Mouse (Mus musculus): Measurements from ENCODE around the gene Best1. TPM values are rescaled to one million over a fixed set of nuclear protein-coding genes. Genes with fewer than 3 reads are reported as not detected.
A peak's percentile ranks its signal among the peaks of the same experiment; 100 is the strongest.

Best1 gene
- polyA plus RNA-seq, 1 experiment from 2014 or later = 1.1 TPM

DNA sequence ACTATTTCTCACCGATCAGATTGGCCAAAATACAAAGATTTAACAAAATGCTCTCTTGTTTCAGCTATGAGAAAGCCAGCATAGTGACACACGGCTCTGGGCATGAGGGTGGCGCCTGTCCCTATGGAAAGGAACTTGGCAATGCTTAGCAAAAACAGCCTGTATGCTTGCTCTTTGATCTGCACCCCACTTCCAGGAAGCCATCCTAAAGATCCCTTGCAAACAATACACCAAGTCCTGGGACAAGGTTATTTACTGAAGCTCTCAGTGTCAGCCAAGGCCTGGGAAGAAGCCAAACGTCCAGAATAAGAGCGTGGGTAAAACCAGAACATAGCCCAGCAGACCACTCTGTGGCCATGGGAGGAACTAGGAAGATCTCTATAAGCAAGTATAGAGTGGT, 40.7 kb downstream of the Best1 start:
- no peak overlapping the region for H3K9ac ChIP-seq (ENCODE audit: low read length)
- H3K9me3 ChIP-seq (ENCODE audit: control insufficient read depth, low read length) = no peaks in the 10 kb centered on the region
- peaks cover 2% of the 10 kb centered on the region; the same call in 1 of the 2 replicates for H3K4me1 ChIP-seq (replicated peaks; ENCODE audit: control insufficient read depth, insufficient read depth, low read length)
- no peaks in the 10 kb centered on the region for H3K27me3 ChIP-seq (ENCODE audit: control insufficient read depth, insufficient read depth, low read depth, low read length)
- H3K27ac ChIP-seq (ENCODE audit: low read length) = no peak overlapping the region
- H3K4me2 ChIP-seq (ENCODE audit: low read depth, low read length) = no peak overlapping the region
- ATAC-seq (ENCODE audit: low read depth) = no peak; the same call in 1 of the 2 replicates
- H3K36me3 ChIP-seq (ENCODE audit: control insufficient read depth, insufficient read depth, low read length) = no peaks in the 10 kb centered on the region
- WGBS = 55% methylated on average over 5 of the region's 5 CpGs
- H3K4me3 ChIP-seq (ENCODE audit: low read length) = no peak overlapping the region

DNA sequence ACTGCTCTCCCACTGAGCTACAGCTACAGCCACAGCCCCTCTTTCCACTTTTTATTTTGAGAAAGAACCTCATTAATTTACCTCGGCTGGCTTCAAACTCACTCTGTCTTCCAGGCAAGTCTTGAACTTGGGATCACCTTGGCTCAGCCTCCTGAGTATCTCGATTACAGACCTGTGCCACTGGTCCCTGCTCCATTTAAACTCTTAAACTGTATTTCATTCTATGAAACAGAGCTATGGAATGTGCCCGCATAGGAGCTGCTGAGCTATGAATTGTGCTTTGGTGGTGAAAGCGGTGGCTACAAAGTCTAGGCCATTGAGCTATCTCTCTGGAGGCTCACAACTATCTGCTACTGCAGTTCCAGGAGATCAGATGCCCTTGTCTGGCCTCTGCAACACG, 43.5 kb downstream of the Best1 start:
- Histone ChIP-seq H3K4me1 (replicated peaks; ENCODE audit: control insufficient read depth, insufficient read depth, low read length) (peaks cover 17% of the 10 kb centered on the region), H3K27me3 (ENCODE audit: control insufficient read depth, insufficient read depth, low read depth, low read length) (no peaks in the 10 kb centered on the region), H3K4me3 (ENCODE audit: low read length) (no peak overlapping the region), H3K27ac (ENCODE audit: low read length) (no peak overlapping the region), H3K36me3 (ENCODE audit: control insufficient read depth, insufficient read depth, low read length) (no peaks in the 10 kb centered on the region), H3K9me3 (ENCODE audit: control insufficient read depth, low read length) (no peaks in the 10 kb centered on the region), H3K4me2 (ENCODE audit: low read depth, low read length) (no peak overlapping the region), H3K9ac (ENCODE audit: low read length) (no peak overlapping the region)
- 78% methylated on average over 5 of the region's 5 CpGs for WGBS
- ATAC-seq (ENCODE audit: low read depth) = no peak

DNA sequence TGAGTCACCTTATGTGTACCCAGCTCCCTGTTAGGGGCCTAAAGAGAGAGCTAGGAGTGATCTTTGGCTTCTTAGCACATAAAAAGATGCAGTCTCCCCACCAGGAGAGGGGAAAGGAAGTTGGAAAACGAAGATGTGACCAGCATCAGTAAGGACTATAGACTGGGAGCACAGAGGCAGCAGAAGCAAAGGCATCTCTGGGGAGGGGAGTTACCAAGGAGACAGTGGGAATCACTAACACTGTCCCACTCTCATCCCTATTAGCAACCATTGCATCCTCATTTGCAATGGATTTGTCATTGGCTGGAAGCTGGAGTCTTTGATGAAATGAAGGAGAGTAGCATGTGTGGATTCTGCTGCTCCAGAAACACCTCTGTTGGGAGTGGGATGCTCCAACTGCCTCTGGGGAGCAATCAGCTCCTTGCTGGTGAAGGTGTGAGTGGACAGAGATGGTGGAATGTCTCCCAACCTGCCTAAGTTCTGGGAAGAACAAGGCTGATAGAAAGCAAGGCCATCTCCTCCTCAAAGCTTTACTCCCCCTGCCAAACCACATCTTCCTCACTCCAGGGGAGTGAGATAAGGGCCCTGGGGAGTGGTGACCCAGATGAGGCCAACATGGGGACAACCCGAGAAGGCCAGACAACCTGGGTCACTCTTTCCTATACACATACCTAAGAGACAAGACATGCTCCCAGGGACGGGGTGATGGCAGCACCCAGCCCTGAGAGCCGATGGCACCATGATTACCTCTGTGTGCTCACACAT, 44.6 kb downstream of the Best1 start:
- 72% methylated on average over 4 of the region's 4 CpGs for WGBS
- Histone ChIP-seq H3K9ac (ENCODE audit: low read length) (no peak overlapping the region), H3K9me3 (ENCODE audit: control insufficient read depth, low read length) (no peaks in the 10 kb centered on the region), H3K4me2 (ENCODE audit: low read depth, low read length) (no peak overlapping the region), H3K36me3 (ENCODE audit: control insufficient read depth, insufficient read depth, low read length) (no peaks in the 10 kb centered on the region), H3K4me3 (ENCODE audit: low read length) (no peak overlapping the region), H3K27me3 (ENCODE audit: control insufficient read depth, insufficient read depth, low read depth, low read length) (no peaks in the 10 kb centered on the region), H3K4me1 (replicated peaks; ENCODE audit: control insufficient read depth, insufficient read depth, low read length) (peaks cover 17% of the 10 kb centered on the region), H3K27ac (ENCODE audit: low read length) (no peak overlapping the region)
- ATAC-seq (ENCODE audit: low read depth) = no peak

GRCm38 (mm10) chr19:9955438-9955837, 46.0 kb downstream of the Best1 start:
- no peaks in the 10 kb centered on the region for H3K27me3 ChIP-seq (ENCODE audit: control insufficient read depth, insufficient read depth, low read depth, low read length)
- 56% methylated on average over 1 of the region's 1 CpGs for WGBS
- H3K9me3 ChIP-seq (ENCODE audit: control insufficient read depth, low read length) = no peaks in the 10 kb centered on the region
- peak overlapping the region; percentile 96 for H3K27ac ChIP-seq (ENCODE audit: low read length)
- no peaks in the 10 kb centered on the region for H3K36me3 ChIP-seq (ENCODE audit: control insufficient read depth, insufficient read depth, low read length)
- H3K4me3 ChIP-seq (ENCODE audit: low read length) = no peak overlapping the region
- peaks cover 17% of the 10 kb centered on the region for H3K4me1 ChIP-seq (replicated peaks; ENCODE audit: control insufficient read depth, insufficient read depth, low read length)
- H3K9ac ChIP-seq (ENCODE audit: low read length) = no peak overlapping the region
- no peak overlapping the region; the same call in 1 of the 2 replicates for H3K4me2 ChIP-seq (ENCODE audit: low read depth, low read length)
- no peak for ATAC-seq (ENCODE audit: low read depth)

DNA sequence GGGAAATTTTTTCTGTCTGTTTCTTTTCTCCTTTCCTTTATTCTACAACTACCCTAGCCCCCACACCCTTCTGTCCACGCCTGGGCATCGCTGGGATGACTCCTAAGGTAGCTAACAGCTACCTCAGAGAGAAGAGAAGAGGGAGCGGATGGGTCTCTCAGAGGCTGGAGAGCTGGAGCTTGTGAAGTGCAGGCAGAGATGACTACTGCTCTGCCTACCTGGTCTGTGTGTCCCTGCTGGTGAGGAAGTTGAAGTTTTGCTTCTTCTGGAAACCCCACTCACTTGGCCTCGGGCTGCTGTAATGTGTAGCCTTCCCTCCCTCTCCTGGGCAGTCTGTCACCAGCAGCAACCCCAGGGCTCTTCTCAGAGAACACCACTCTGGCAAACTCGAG, 46.6 kb downstream of the Best1 start:
- peak; percentile 77 for ATAC-seq (ENCODE audit: low read depth)
- Histone ChIP-seq H3K36me3 (ENCODE audit: control insufficient read depth, insufficient read depth, low read length) (no peaks in the 10 kb centered on the region), H3K9me3 (ENCODE audit: control insufficient read depth, low read length) (peaks cover 2% of the 10 kb centered on the region; the same call in 1 of the 2 replicates), H3K4me1 (replicated peaks; ENCODE audit: control insufficient read depth, insufficient read depth, low read length) (peaks cover 17% of the 10 kb centered on the region), H3K4me2 (ENCODE audit: low read depth, low read length) (peak overlapping the region; percentile 52), H3K27ac (ENCODE audit: low read length) (peak overlapping the region; percentile 96), H3K9ac (ENCODE audit: low read length) (peak overlapping the region; percentile 62), H3K27me3 (ENCODE audit: control insufficient read depth, insufficient read depth, low read depth, low read length) (no peaks in the 10 kb centered on the region), H3K4me3 (ENCODE audit: low read length) (peak overlapping the region; percentile 36)
- WGBS = 20% methylated on average over 5 of the region's 5 CpGs

DNA sequence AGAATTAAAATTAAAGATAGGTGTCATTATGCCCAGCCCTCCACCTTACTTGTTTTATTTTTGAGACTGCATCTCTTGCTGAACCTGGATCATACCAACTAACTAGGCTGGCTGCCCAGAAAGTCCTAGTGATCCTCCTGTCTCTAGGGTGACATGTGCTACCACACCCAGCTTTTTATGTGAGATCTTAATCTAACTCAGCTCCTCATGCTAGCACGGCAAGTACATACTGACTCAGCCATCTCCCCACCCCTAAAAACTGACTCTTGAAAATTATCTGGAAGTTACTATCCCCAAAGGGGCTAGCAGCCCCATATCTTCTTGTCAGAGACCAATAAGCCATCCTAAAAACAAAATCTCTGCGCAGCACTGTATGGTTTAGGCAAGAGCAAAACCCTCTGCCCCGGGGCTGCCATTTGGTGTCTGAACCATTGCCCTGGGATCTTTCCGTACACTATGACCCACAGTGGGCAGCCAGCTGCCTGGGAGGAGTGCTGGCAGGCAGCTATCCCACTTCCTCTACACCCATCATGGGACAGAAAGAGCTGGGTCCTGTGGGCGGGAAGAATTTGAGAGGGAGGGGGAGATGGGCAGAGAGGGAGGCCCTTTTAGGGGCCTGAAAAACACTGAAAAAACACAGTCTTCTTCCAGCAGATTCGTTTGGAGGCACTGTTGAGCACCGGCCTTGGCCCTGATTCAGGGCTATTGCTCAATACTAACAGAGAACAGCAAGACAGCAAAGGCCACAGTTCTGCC, 47.2 kb downstream of the Best1 start:
- peak overlapping the region; percentile 52 for H3K4me2 ChIP-seq (ENCODE audit: low read depth, low read length)
- H3K9ac ChIP-seq (ENCODE audit: low read length) = peak overlapping the region; percentile 62
- H3K36me3 ChIP-seq (ENCODE audit: control insufficient read depth, insufficient read depth, low read length) = no peaks in the 10 kb centered on the region
- no peaks in the 10 kb centered on the region for H3K27me3 ChIP-seq (ENCODE audit: control insufficient read depth, insufficient read depth, low read depth, low read length)
- H3K9me3 ChIP-seq (ENCODE audit: control insufficient read depth, low read length) = peaks cover 2% of the 10 kb centered on the region; the same call in 1 of the 2 replicates
- peaks cover 17% of the 10 kb centered on the region for H3K4me1 ChIP-seq (replicated peaks; ENCODE audit: control insufficient read depth, insufficient read depth, low read length)
- peak overlapping the region; percentile 96 for H3K27ac ChIP-seq (ENCODE audit: low read length)
- H3K4me3 ChIP-seq (ENCODE audit: low read length) = peak overlapping the region; percentile 36
- peak; percentile 95 for ATAC-seq (ENCODE audit: low read depth)
- WGBS = 15% methylated on average over 7 of the region's 7 CpGs

DNA sequence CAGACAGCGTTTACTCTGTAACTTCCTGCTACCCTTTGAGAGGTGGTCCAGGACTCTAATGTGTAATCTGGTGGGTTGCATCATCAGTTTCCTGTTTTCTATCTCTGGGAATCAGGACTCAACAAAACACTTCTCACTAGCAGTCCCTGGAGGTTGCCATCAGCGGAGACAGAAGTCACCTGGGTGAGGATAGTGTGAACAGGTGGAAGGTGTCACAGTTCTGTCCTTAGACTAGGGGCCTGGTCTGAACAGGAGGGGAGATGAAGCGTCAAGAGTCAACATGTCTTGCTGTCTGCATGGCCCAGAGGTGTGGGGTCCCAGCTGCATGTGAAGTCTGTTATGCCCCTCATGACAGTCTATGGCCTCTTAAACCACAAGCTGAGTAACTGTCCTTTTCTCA, 48.5 kb downstream of the Best1 start:
- peaks cover 17% of the 10 kb centered on the region for H3K4me1 ChIP-seq (replicated peaks; ENCODE audit: control insufficient read depth, insufficient read depth, low read length)
- H3K36me3 ChIP-seq (ENCODE audit: control insufficient read depth, insufficient read depth, low read length) = no peaks in the 10 kb centered on the region
- H3K27ac ChIP-seq (ENCODE audit: low read length) = no peak overlapping the region
- no peak for ATAC-seq (ENCODE audit: low read depth)
- H3K4me2 ChIP-seq (ENCODE audit: low read depth, low read length) = no peak overlapping the region
- H3K4me3 ChIP-seq (ENCODE audit: low read length) = no peak overlapping the region
- H3K27me3 ChIP-seq (ENCODE audit: control insufficient read depth, insufficient read depth, low read depth, low read length) = no peaks in the 10 kb centered on the region
- no peak overlapping the region for H3K9ac ChIP-seq (ENCODE audit: low read length)
- peaks cover 2% of the 10 kb centered on the region; the same call in 1 of the 2 replicates for H3K9me3 ChIP-seq (ENCODE audit: control insufficient read depth, low read length)
- 65% methylated on average over 3 of the region's 3 CpGs for WGBS

DNA sequence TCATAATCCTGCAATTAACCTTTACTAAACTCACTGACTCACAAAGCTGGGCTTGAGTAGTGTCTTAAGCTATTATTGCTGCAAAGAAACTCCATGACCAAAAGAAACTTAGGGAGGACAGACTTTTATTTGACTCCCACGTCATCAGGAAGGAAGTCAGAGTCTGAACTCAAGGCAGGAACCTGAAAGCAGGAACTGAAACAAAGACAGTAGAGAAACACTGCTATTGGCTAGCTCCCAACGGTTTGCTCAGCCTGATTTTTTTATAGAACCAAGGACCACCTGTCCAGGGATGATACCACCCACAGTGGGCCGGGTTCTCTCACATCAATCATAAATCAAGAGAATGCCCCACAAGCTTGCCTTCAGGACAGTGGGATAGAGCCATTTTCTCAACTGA, 49.0 kb downstream of the Best1 start:
- H3K27ac ChIP-seq (ENCODE audit: low read length) = no peak overlapping the region
- no peak overlapping the region for H3K4me3 ChIP-seq (ENCODE audit: low read length)
- H3K9ac ChIP-seq (ENCODE audit: low read length) = no peak overlapping the region
- H3K4me2 ChIP-seq (ENCODE audit: low read depth, low read length) = no peak overlapping the region
- WGBS = 59% methylated on average over 3 of the region's 3 CpGs
- no peaks in the 10 kb centered on the region for H3K27me3 ChIP-seq (ENCODE audit: control insufficient read depth, insufficient read depth, low read depth, low read length)
- ATAC-seq (ENCODE audit: low read depth) = no peak
- H3K36me3 ChIP-seq (ENCODE audit: control insufficient read depth, insufficient read depth, low read length) = no peaks in the 10 kb centered on the region
- H3K9me3 ChIP-seq (ENCODE audit: control insufficient read depth, low read length) = peaks cover 2% of the 10 kb centered on the region; the same call in 1 of the 2 replicates
- H3K4me1 ChIP-seq (replicated peaks; ENCODE audit: control insufficient read depth, insufficient read depth, low read length) = peaks cover 17% of the 10 kb centered on the region

GRCm38 (mm10) chr19:9946986-9947385, 54.4 kb downstream of the Best1 start:
- Histone ChIP-seq H3K4me3 (ENCODE audit: low read length) (no peak overlapping the region), H3K9ac (ENCODE audit: low read length) (no peak overlapping the region), H3K36me3 (ENCODE audit: control insufficient read depth, insufficient read depth, low read length) (no peaks in the 10 kb centered on the region), H3K27ac (ENCODE audit: low read length) (no peak overlapping the region; the same call in 1 of the 2 replicates), H3K4me1 (replicated peaks; ENCODE audit: control insufficient read depth, insufficient read depth, low read length) (peaks cover 11% of the 10 kb centered on the region), H3K4me2 (ENCODE audit: low read depth, low read length) (no peak overlapping the region), H3K27me3 (ENCODE audit: control insufficient read depth, insufficient read depth, low read depth, low read length) (no peaks in the 10 kb centered on the region), H3K9me3 (ENCODE audit: control insufficient read depth, low read length) (peaks cover 2% of the 10 kb centered on the region; the same call in 1 of the 2 replicates)
- WGBS = 59% methylated on average over 3 of the region's 3 CpGs
- 0 out of 2 replicates have a peak, but pooled peaks have one; percentile 27 for ATAC-seq (ENCODE audit: low read depth)

Data from lung, embryonic 16.5 days (tissue).